Mouse (Mus musculus): Measurements from ENCODE around the gene Trim21. TPM values are rescaled to one million over a fixed set of nuclear protein-coding genes. Genes with fewer than 3 reads are reported as not detected.

Trim21 gene
- polyA plus RNA-seq, 1 experiment from 2014 or later, result 1.1 TPM

- 86% methylated on average over 10 of the region's 10 CpGs for WGBS
- Histone ChIP-seq H3K4me3 (ENCODE audit: low read length) (no peak overlapping the region), H3K27me3 (ENCODE audit: control insufficient read depth, insufficient read depth, low read depth, low read length) (no peaks in the 10 kb centered on the region), H3K36me3 (ENCODE audit: control insufficient read depth, insufficient read depth, low read length) (no peaks in the 10 kb centered on the region), H3K4me2 (ENCODE audit: low read depth, low read length) (no peak overlapping the region), H3K9me3 (ENCODE audit: control insufficient read depth, low read length) (no peaks in the 10 kb centered on the region), H3K27ac (ENCODE audit: low read length) (no peak overlapping the region), H3K9ac (ENCODE audit: low read length) (no peak overlapping the region), H3K4me1 (replicated peaks; ENCODE audit: control insufficient read depth, insufficient read depth, low read length) (no peaks in the 10 kb centered on the region; the same call in 1 of the 2 replicates)
- no peak for ATAC-seq (ENCODE audit: low read depth)
Measured at GRCm38 (mm10) chr7:102511927-102512326, 53.4 kb downstream of the Trim21 start.

GRCm38 (mm10) chr7:102509726-102510125 is 55.6 kb downstream of the Trim21 start:
- no peak for ATAC-seq (ENCODE audit: low read depth)
- WGBS, result 83% methylated on average over 7 of the region's 7 CpGs
- Histone ChIP-seq H3K9me3 (ENCODE audit: control insufficient read depth, low read length) (no peaks in the 10 kb centered on the region), H3K4me3 (ENCODE audit: low read length) (no peak overlapping the region), H3K27ac (ENCODE audit: low read length) (no peak overlapping the region), H3K9ac (ENCODE audit: low read length) (no peak overlapping the region), H3K36me3 (ENCODE audit: control insufficient read depth, insufficient read depth, low read length) (no peaks in the 10 kb centered on the region), H3K4me1 (replicated peaks; ENCODE audit: control insufficient read depth, insufficient read depth, low read length) (no peaks in the 10 kb centered on the region; the same call in 1 of the 2 replicates), H3K4me2 (ENCODE audit: low read depth, low read length) (no peak overlapping the region), H3K27me3 (ENCODE audit: control insufficient read depth, insufficient read depth, low read depth, low read length) (no peaks in the 10 kb centered on the region)

- ATAC-seq (ENCODE audit: low read depth), result no peak
- Histone ChIP-seq H3K36me3 (ENCODE audit: control insufficient read depth, insufficient read depth, low read length) (no peaks in the 10 kb centered on the region), H3K4me1 (replicated peaks; ENCODE audit: control insufficient read depth, insufficient read depth, low read length) (no peaks in the 10 kb centered on the region; the same call in 1 of the 2 replicates), H3K4me3 (ENCODE audit: low read length) (no peak overlapping the region), H3K9ac (ENCODE audit: low read length) (no peak overlapping the region), H3K9me3 (ENCODE audit: control insufficient read depth, low read length) (no peaks in the 10 kb centered on the region), H3K4me2 (ENCODE audit: low read depth, low read length) (no peak overlapping the region), H3K27me3 (ENCODE audit: control insufficient read depth, insufficient read depth, low read depth, low read length) (no peaks in the 10 kb centered on the region), H3K27ac (ENCODE audit: low read length) (no peak overlapping the region)
- WGBS, result 89% methylated on average over 6 of the region's 6 CpGs
Measured at GRCm38 (mm10) chr7:102508666-102509065, 56.6 kb downstream of the Trim21 start.

DNA sequence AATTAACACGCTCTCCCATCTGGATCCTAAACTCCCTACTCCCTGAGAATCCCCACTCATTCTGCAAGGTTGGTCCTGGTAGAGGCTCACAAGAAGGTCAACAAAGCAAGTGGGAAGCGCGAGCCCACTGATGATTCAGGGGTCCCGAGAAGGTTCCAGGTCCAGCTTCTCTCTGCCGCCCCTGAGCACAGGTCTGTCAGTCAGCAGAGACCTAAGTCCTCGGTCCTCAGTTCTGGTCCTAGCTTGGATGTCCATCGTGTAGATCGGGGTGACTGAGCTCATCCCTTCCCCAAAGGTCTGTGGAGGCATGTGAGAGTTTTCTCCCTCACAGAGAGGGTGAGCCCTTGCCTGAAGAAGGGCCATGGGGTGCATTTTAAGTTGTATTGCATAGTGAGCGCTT is 57.2 kb downstream of the Trim21 start:
- WGBS, result 80% methylated on average over 9 of the region's 9 CpGs
- H3K4me1 ChIP-seq (replicated peaks; ENCODE audit: control insufficient read depth, insufficient read depth, low read length), result no peaks in the 10 kb centered on the region; the same call in 1 of the 2 replicates
- no peak overlapping the region for H3K9ac ChIP-seq (ENCODE audit: low read length)
- H3K27me3 ChIP-seq (ENCODE audit: control insufficient read depth, insufficient read depth, low read depth, low read length), result no peaks in the 10 kb centered on the region
- ATAC-seq (ENCODE audit: low read depth), result no peak
- H3K36me3 ChIP-seq (ENCODE audit: control insufficient read depth, insufficient read depth, low read length), result no peaks in the 10 kb centered on the region
- no peak overlapping the region for H3K4me3 ChIP-seq (ENCODE audit: low read length)
- H3K9me3 ChIP-seq (ENCODE audit: control insufficient read depth, low read length), result no peaks in the 10 kb centered on the region
- H3K27ac ChIP-seq (ENCODE audit: low read length), result no peak overlapping the region
- H3K4me2 ChIP-seq (ENCODE audit: low read depth, low read length), result no peak overlapping the region

Other genes starting within 250 kb of the Trim21 start
- 160 and 162 TPM in 2 replicates for gene Rrm1, start 123.8 kb downstream of the Trim21 start, polyA plus RNA-seq (2015; fragmentation: Nextera tagmentation; extraction: Ambion mirVana)
- 0.18 TPM in 1 of 2 replicates, not detected in the other for gene Olfr543, start 83.8 kb downstream of the Trim21 start, polyA plus RNA-seq (2015; fragmentation: Nextera tagmentation; extraction: Ambion mirVana)
- gene Olfr544, start 77.2 kb downstream of the Trim21 start, polyA plus RNA-seq (2015; fragmentation: Nextera tagmentation; extraction: Ambion mirVana), result 0.06 and 0.08 TPM in 2 replicates
- gene Olfr545, start 65.9 kb downstream of the Trim21 start, polyA plus RNA-seq (2015; fragmentation: Nextera tagmentation; extraction: Ambion mirVana), result not detected in 2 replicates
- gene Olfr547, start 30.7 kb downstream of the Trim21 start, polyA plus RNA-seq (2015; fragmentation: Nextera tagmentation; extraction: Ambion mirVana), result not detected in 2 replicates
- gene Olfr548-ps1, start 24.6 kb downstream of the Trim21 start, polyA plus RNA-seq (2015; fragmentation: Nextera tagmentation; extraction: Ambion mirVana), result not detected in 2 replicates
- gene Olfr549, start 15.6 kb downstream of the Trim21 start, polyA plus RNA-seq (2015; fragmentation: Nextera tagmentation; extraction: Ambion mirVana), result not detected in 2 replicates
- not detected in 2 replicates for gene Olfr550, start 6.0 kb upstream of the Trim21 start, polyA plus RNA-seq (2015; fragmentation: Nextera tagmentation; extraction: Ambion mirVana)
- not detected in 2 replicates for gene Olfr551, start 26.4 kb upstream of the Trim21 start, polyA plus RNA-seq (2015; fragmentation: Nextera tagmentation; extraction: Ambion mirVana)
- gene Olfr552, start 32.3 kb upstream of the Trim21 start, polyA plus RNA-seq (2015; fragmentation: Nextera tagmentation; extraction: Ambion mirVana), result not detected in 2 replicates
- gene Olfr553, start 52.7 kb upstream of the Trim21 start, polyA plus RNA-seq (2015; fragmentation: Nextera tagmentation; extraction: Ambion mirVana), result not detected in 2 replicates
- gene Olfr554, start 72.9 kb upstream of the Trim21 start, polyA plus RNA-seq (2015; fragmentation: Nextera tagmentation; extraction: Ambion mirVana), result not detected in 2 replicates
- not detected in 2 replicates for gene Olfr555, start 93.3 kb upstream of the Trim21 start, polyA plus RNA-seq (2015; fragmentation: Nextera tagmentation; extraction: Ambion mirVana)
- gene Olfr556, start 99.4 kb upstream of the Trim21 start, polyA plus RNA-seq (2015; fragmentation: Nextera tagmentation; extraction: Ambion mirVana), result not detected in 2 replicates
- gene Trim68, start 121.8 kb upstream of the Trim21 start, polyA plus RNA-seq (2015; fragmentation: Nextera tagmentation; extraction: Ambion mirVana), result 15.6 and 17.3 TPM in 2 replicates
- gene Olfr557, start 130.4 kb upstream of the Trim21 start, polyA plus RNA-seq (2015; fragmentation: Nextera tagmentation; extraction: Ambion mirVana), result not detected in 2 replicates
- gene Olfr558, start 136.7 kb upstream of the Trim21 start, polyA plus RNA-seq (2015; fragmentation: Nextera tagmentation; extraction: Ambion mirVana), result 0.47 and 0.48 TPM in 2 replicates
- not detected in 2 replicates for gene Olfr33, start 153.6 kb upstream of the Trim21 start, polyA plus RNA-seq (2015; fragmentation: Nextera tagmentation; extraction: Ambion mirVana)
- gene Olfr559, start 162.0 kb upstream of the Trim21 start, polyA plus RNA-seq (2015; fragmentation: Nextera tagmentation; extraction: Ambion mirVana), result not detected in 2 replicates
- not detected in 2 replicates for gene Olfr560, start 193.9 kb upstream of the Trim21 start, polyA plus RNA-seq (2015; fragmentation: Nextera tagmentation; extraction: Ambion mirVana)
- 0.23 and 0.25 TPM in 2 replicates for gene Olfr78, start 194.0 kb upstream of the Trim21 start, polyA plus RNA-seq (2015; fragmentation: Nextera tagmentation; extraction: Ambion mirVana)
- gene Olfr561, start 205.7 kb upstream of the Trim21 start, polyA plus RNA-seq (2015; fragmentation: Nextera tagmentation; extraction: Ambion mirVana), result not detected in 2 replicates
- gene Olfr564, start 238.0 kb upstream of the Trim21 start, polyA plus RNA-seq (2015; fragmentation: Nextera tagmentation; extraction: Ambion mirVana), result not detected in 2 replicates

Measured in lung, embryonic 16.5 days (tissue).